Mouse (Mus musculus): Measurements from ENCODE around the gene Trex2.
"Not testable (repeated sequence)": the region's sequence is repeated elsewhere in the genome, so short reads cannot be mapped to it uniquely, and the experiment has no call there.

Trex2 gene

GRCm38 (mm10) chrX:73441428-73441827, 6.3 kb upstream of the Trex2 start:
- ATAC-seq (ENCODE audit: insufficient number of reproducible peaks, low FRiP score, low TSS enrichment): no peak

DNA sequence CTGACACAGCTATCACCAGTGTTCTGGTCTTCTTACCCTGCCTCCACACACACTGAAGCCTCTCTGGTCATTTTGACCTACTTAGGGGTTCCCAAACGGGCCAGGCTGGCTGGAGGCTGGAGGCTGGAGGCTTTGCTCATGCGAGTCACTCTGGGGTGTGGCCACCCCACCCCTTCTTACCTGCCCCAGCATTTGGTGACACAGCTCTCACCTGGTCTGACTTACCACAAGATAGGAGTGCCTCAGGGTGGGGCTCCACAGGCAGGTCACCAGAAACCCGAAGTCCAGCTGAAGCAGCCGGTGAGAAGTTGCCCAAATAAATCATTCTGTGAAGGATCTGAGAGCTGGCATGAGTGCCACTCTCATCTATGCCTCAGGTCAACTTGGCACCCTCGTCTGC, 2.3 kb downstream of the Trex2 start:
- ATAC-seq (ENCODE audit: insufficient number of reproducible peaks, low FRiP score, low TSS enrichment): no peak

- ATAC-seq (ENCODE audit: insufficient number of reproducible peaks, low FRiP score, low TSS enrichment): no peak
Measured at GRCm38 (mm10) chrX:73430036-73430435, 5.1 kb downstream of the Trex2 start.

- no peak for ATAC-seq (ENCODE audit: insufficient number of reproducible peaks, low FRiP score, low TSS enrichment)
Measured at GRCm38 (mm10) chrX:73412767-73413166, 22.4 kb downstream of the Trex2 start.

DNA sequence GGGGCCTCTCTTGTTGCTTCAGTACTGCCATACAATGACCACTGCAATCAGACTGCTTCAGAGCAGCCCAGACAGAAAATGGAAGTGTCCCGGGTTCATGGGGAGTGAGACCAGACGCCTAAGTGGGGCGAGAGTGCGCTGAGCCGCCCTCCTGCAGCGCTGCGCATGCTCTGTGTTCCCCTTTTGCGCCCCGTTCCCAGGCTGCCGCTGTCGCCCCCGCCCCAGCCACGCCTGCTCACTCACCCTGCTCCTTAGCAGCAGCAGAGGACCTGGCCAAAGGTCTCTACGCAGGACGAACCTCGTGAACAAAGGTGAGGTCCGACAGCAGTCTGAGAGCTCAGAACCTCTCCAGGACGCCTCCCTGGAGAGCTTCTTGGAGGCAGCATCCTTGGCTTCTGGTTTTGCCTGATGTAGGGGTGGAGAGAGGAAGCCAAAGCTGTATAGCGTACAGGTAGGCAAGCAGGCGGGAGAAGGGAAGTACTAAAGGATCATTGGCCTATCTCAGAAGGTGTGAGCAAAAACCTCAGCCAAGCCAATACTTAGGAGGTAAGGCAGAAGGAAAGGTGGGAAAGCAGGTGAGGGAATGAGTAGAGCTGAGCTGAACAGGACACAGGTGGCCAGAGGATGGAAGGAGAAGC, 24.1 kb downstream of the Trex2 start, which contains the start of gene Zfp92:
Gene Zfp92, plus strand, starts transcription at position 217 of the 638 bp plus-strand sequence.
- ATAC-seq (ENCODE audit: insufficient number of reproducible peaks, low FRiP score, low TSS enrichment): no peak

GRCm38 (mm10) chrX:73401616-73402015, 33.5 kb downstream of the Trex2 start:
- ATAC-seq (ENCODE audit: insufficient number of reproducible peaks, low FRiP score, low TSS enrichment): no peak

GRCm38 (mm10) chrX:73400951-73401350, 34.2 kb downstream of the Trex2 start:
- no peak for ATAC-seq (ENCODE audit: insufficient number of reproducible peaks, low FRiP score, low TSS enrichment)

DNA sequence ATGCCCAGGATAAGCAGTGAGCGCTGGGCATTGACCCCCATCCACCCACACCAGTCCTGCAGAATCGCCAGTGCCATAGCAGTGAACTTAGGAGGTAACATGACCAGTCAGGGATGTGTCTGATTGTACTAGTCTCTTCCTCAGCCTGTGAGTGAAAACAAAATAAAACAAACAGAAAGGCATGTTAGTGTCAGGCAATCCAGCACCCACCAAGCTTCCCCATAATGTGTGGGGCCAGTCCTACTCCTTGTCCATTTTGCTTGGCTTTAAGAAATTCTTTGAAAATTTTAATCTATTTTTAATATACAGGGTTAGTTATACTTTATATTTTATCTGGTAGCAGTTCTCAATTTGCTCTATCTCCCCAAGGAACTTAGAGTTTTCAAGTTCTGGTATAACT, 36.5 kb downstream of the Trex2 start, which contains the start of gene Gm18336:
Gene Gm18336, minus strand, starts transcription at position 101 of the 400 bp plus-strand sequence.
- ATAC-seq (ENCODE audit: insufficient number of reproducible peaks, low FRiP score, low TSS enrichment): not testable (repeated sequence)

GRCm38 (mm10) chrX:73396446-73396845, 38.7 kb downstream of the Trex2 start:
- ATAC-seq (ENCODE audit: insufficient number of reproducible peaks, low FRiP score, low TSS enrichment): no peak

GRCm38 (mm10) chrX:73391481-73391880, 43.7 kb downstream of the Trex2 start:
- no peak for ATAC-seq (ENCODE audit: insufficient number of reproducible peaks, low FRiP score, low TSS enrichment)

DNA sequence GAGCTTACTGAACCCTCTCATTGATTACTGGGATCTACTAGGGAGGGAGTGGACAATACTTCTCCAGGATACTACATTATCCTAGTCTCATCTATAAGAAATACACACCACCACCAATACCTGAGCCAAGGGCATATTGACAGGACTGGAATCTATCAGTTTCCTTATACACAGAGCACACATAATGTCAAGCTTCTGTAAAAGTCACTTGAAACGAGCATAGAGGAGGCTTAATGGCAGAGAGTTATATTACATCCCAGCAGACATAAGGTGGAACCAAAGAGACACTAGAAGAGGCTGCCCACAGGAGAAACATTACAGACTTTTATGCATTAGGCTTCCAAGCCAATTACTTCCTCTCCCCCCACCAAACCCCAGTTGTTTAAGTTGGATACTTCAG, 50.2 kb downstream of the Trex2 start:
- no peak for ATAC-seq (ENCODE audit: insufficient number of reproducible peaks, low FRiP score, low TSS enrichment)

DNA sequence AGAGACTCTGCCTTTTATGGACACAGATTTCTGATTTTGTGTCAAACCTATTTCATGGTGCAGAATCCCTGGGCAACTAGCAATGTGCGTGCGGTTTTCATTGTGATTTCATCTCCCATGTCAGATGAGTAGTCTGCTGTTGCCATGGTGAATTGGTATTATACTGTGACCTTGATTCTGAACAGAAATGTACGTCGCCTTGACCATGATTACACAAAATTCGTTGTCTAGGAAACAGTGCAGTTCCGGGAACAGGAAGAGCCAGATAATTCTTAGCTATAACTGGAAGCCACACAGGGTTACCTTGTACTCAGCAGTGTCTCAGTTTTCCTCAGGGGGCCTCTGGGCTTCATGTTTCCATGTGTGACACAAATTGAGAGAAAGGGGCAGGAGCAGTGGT, 50.7 kb downstream of the Trex2 start:
- no peak for ATAC-seq (ENCODE audit: insufficient number of reproducible peaks, low FRiP score, low TSS enrichment)
